Mouse (Mus musculus): ENCODE measurements at regions not wholly inside any gene's neighbourhood (a gene's known extent, or its start where the extent isn't known, plus 50 kb on each side); places are given as distances from the start of the nearest gene placed in this dataset.

DNA sequence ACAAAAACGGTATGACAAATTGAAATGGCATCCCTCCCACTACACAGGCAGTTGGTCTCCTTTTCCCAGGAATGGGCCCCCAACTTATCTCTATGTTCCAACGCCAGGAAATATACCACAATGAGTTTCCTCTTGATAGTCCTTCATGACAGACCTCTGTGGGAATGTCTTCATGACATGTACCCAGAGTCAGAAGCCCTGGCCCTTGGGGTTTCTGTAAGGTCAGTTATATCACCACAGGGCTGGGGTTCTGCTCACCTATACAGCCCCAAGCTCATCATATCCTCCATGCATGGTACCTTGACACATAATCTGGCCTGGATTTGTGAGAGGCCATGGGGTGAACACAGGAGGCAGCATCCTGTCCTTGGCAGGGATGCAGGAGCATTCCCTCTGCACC, 64.2 kb upstream of the Irx6 start:
- Histone ChIP-seq H3K4me1 (ENCODE audit: control insufficient read depth, insufficient read depth, low read length) (peaks cover 10% of the 10 kb centered on the region), H3K27ac (ENCODE audit: insufficient read depth, low read depth, low read length) (no peak overlapping the region), H3K4me3 (ENCODE audit: insufficient read depth, low read depth, low read length) (no peak overlapping the region)
- WGBS: 89% methylated on average over 2 of the region's 2 CpGs
- TF ChIP-seq CTCF (IDR thresholded peaks at IDR 0.05; ENCODE audit: insufficient read depth, low read depth, low read length) (no peak), POLR2A (IDR thresholded peaks at IDR 0.05; ENCODE audit: insufficient read depth, low read depth, low read length) (no peak)

DNA sequence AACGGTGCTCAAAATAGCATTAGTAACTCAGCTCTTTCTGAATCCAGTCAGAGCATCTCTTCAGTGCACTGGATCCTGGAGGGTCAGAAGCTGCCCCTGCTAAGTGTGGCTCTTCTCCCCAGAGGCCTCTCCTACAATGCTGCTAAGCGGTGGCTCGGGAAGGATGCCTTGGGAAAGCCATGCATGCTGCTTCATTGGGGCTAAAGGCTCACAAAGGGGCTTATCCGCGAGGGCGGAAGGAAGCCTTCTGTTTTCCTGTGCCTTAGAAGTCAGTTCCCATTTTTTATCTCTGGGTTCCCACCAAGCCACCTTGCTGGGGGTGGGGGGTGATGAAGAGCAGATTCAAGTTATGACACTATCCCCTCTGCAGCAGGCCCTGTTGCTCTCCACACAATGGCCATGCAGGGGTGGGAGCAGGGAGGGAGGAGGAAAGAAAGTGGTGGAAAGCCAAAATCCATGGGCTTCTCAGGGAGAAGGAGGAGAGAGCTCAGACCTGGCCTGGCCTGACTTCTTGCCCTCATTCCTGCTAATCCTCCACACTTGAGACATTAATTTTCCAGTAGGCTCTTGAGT, 63.5 kb upstream of the Irx6 start:
- H3K4me1 ChIP-seq (ENCODE audit: control insufficient read depth, insufficient read depth, low read length): peaks cover 10% of the 10 kb centered on the region
- TF ChIP-seq CTCF (IDR thresholded peaks at IDR 0.05; ENCODE audit: insufficient read depth, low read depth, low read length) (no peak), POLR2A (IDR thresholded peaks at IDR 0.05; ENCODE audit: insufficient read depth, low read depth, low read length) (no peak)
- 58% methylated on average over 6 of the region's 6 CpGs for WGBS
- H3K27ac ChIP-seq (ENCODE audit: insufficient read depth, low read depth, low read length): no peak overlapping the region
- no peak overlapping the region for H3K4me3 ChIP-seq (ENCODE audit: insufficient read depth, low read depth, low read length)

DNA sequence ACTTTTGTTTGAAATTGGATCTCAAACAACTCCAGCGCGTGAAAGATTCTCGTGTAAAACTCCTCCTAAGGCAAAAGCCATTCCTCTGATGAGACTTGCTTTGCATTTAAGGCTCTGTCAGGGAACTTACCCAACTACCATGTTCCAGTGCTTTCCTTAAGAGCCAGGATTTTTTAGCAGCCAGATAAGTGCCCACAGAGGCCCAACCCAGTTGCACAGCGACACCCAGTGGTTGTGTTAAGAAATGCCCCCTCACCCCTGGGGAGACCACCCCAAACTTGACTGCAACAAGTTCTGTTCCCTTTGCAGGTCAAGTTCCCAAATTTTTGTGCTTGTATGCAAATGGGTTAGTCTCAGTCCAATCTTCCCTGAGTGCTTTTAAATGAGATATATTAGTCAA, 60.6 kb upstream of the Irx6 start:
- H3K4me3 ChIP-seq (ENCODE audit: insufficient read depth, low read depth, low read length): no peak overlapping the region
- 44% methylated on average over 4 of the region's 4 CpGs for WGBS
- TF ChIP-seq CTCF (IDR thresholded peaks at IDR 0.05; ENCODE audit: insufficient read depth, low read depth, low read length) (no peak), POLR2A (IDR thresholded peaks at IDR 0.05; ENCODE audit: insufficient read depth, low read depth, low read length) (no peak)

DNA sequence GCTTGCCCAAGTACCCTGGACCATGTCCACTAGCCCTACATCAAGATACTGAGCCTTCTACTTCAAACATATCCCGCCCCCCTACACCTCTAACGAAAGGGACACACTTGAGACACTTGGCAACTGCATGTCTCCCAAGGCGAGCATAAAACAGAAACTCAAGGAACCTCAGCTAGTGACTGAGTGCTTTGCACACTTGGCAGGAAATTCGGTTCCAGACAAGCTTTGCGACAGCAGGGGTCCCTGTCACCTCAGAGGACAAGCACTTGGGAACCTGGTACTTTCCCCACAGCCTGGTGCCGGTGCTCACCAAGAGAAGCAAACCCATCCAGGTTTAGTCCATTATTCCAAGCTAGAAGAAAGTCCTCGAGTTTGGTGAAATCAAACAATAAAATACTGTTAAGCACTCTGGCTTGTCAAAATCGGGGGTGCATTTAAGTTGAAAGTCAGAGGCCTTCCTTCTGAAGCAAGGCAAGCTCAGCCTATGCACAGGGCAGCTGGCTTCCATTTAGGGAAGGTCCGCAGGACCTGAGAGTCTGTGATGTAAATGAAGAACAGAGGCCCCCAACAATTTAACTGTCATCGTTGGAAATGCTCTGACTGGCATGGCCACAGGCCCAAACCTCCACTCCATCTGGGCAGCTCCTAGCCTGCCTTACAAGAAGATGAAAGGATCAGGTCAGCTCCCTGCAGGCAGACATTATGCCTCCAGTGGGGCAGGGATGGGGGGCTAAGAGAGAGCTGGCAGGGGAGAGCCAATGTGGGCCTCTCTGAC, 57.6 kb upstream of the Irx6 start:
- TF ChIP-seq POLR2A (IDR thresholded peaks at IDR 0.05; ENCODE audit: insufficient read depth, low read depth, low read length) (no peak), CTCF (IDR thresholded peaks at IDR 0.05; ENCODE audit: insufficient read depth, low read depth, low read length) (no peak)
- no peak overlapping the region for H3K27ac ChIP-seq (ENCODE audit: insufficient read depth, low read depth, low read length)
- H3K4me1 ChIP-seq (ENCODE audit: control insufficient read depth, insufficient read depth, low read length): no peaks in the 10 kb centered on the region
- H3K4me3 ChIP-seq (ENCODE audit: insufficient read depth, low read depth, low read length): no peak overlapping the region
- 72% methylated on average over 10 of the region's 10 CpGs for WGBS

More for the DNA sequence above, 60.6 kb upstream of the Irx6 start:
- Histone ChIP-seq H3K27ac (ENCODE audit: insufficient read depth, low read depth, low read length) (no peak overlapping the region), H3K4me1 (ENCODE audit: control insufficient read depth, insufficient read depth, low read length) (peaks cover 8% of the 10 kb centered on the region)

DNA sequence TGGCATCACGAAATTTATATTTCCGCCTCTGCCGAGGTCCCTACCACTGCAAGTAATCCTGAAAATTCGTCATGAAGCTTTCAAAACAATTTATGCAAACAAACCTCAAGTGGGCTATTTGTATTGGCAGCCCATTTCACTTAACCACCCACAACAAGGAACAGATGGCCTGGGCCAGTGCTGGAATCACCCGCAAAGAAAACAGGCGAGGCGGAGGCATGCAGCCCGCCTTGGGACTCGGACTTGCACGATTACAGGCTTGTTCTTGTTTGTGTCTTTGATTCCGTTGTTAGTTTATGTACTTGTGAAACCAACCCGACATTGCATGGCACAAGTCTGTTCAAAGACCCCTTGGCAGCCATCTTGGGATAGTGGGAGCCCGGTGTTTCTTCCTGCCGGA, 55.8 kb upstream of the Irx6 start:
- 84% methylated on average over 14 of the region's 14 CpGs for WGBS
- TF ChIP-seq POLR2A (IDR thresholded peaks at IDR 0.05; ENCODE audit: insufficient read depth, low read depth, low read length): no peak
- no peak for TF ChIP-seq CTCF (IDR thresholded peaks at IDR 0.05; ENCODE audit: insufficient read depth, low read depth, low read length)

More for the DNA sequence above, 55.8 kb upstream of the Irx6 start:
- H3K4me3 ChIP-seq (ENCODE audit: insufficient read depth, low read depth, low read length): no peak overlapping the region
- H3K4me1 ChIP-seq (ENCODE audit: control insufficient read depth, insufficient read depth, low read length): no peaks in the 10 kb centered on the region
- no peak overlapping the region for H3K27ac ChIP-seq (ENCODE audit: insufficient read depth, low read depth, low read length)

Data from olfactory bulb, adult 2 months (tissue).